Mouse (Mus musculus): ENCODE results near the gene Panx2.

DNA sequence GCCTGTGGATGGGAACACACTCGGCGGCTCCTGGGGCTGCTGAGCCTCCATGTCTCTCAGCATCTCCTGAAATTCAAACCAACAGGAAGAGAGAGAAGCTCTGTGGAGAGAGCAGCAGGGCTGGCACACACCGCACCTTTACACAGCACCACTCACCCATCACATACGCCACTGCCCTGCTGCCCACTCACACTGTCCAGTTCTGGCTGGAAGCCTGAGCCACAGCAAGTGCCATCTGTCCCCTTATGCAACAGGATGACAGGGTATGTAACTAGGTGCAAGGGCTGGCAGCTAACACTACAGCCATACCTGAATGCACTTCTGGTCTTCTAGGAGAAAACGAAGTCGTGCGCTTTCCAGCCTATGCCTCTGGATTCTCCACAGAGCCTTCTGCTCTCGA lies 44.9 kb downstream of the Panx2 start:
- TF ChIP-seq CTCF (IDR thresholded peaks at IDR 0.05; ENCODE audit: extremely low read depth, insufficient read depth, low read length) (no peak), POLR2A (IDR thresholded peaks at IDR 0.05; ENCODE audit: extremely low read depth, insufficient read depth, low read length) (no peak)
